Mouse (Mus musculus): Measurements from ENCODE around the gene Nabp1. TPM values are rescaled to one million over a fixed set of nuclear protein-coding genes. Genes with fewer than 3 reads are reported as not detected.
"Not testable (repeated sequence)": the region's sequence is repeated elsewhere in the genome, so short reads cannot be mapped to it uniquely, and the experiment has no call there.

Gene Nabp1
- polyA plus RNA-seq, 1 experiment from 2014 or later = 8.1 TPM

DNA sequence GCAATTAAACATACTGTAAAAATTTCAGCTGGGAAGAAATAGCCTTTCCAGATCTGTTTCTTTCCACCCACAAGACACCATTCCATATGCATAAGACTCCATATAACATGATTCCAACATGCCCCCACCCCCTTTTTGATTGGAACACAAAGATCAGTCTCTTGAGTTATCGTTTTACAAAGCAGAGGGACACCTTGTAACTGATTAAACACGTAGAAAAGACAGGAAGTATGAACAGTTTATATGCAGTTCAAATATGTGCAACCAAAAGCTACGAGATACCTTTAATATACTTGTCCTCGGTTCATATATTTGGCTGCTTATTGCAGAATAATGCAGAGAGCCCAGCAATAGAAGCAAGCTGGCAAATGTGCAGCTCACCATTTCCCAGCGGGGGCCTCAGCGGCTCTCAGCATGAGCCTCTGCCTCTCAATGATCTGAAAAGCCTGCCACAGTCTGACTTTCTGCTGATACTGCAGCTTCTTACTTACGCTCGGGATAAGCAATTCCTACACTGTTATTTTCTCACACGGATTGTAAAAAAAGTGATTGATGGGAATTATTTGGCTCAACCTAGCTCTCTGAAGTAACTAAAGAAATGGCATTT lies 32.3 kb downstream of the Nabp1 start:
- Histone ChIP-seq H3K4me1 (replicated peaks) (0 out of 2 replicates have a peak, but pooled peaks cover 6% of the 10 kb centered on the region), H3K9me3 (no peaks in the 10 kb centered on the region), H3K4me3 (no peak overlapping the region), H3K9ac (no peak overlapping the region), H3K27me3 (no peaks in the 10 kb centered on the region), H3K4me2 (peak overlapping the region; percentile 25), H3K36me3 (no peaks in the 10 kb centered on the region), H3K27ac (replicated peaks) (no peak overlapping the region; the same call in 1 of the 2 replicates)
- peak; percentile 75 for ATAC-seq (ENCODE audit: low FRiP score, low read depth)
- WGBS = 19% methylated on average over 9 of the region's 9 CpGs

DNA sequence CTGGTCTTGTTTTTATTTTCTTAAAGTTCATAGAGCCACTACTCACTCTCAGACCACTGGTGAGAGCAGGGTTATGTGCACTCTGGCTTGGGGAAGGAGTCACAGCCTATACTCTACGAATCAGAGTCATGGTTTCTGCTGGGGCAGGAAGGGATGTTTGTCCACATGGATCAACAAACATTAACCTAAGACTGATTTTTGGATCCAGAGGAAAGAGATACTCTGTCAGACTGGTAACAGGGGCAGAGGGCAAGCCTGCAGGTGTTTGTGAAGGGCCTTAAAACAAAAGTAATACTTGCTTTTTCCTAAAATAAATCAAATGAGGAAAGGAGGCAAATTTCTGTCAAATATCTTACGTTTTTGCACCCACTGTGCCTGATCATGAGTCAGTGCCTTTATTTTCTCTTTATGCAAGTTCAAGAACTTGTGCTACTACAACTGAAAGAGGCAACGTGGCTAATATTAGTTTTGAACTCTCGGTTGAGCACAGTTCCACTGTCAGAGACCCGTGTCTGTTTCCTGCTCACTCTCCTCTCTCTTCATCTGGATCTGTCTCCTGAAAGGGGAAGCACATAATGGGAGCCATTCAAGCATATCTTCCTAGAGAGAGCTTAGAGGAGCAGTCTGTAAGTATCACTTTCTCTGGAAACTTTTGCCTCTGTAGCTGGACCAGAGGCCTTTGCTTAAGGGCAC lies 32.9 kb downstream of the Nabp1 start:
- Histone ChIP-seq H3K4me3 (no peak overlapping the region), H3K9me3 (no peaks in the 10 kb centered on the region), H3K4me1 (replicated peaks) (0 out of 2 replicates have a peak, but pooled peaks cover 6% of the 10 kb centered on the region), H3K36me3 (no peaks in the 10 kb centered on the region), H3K9ac (no peak overlapping the region), H3K27me3 (no peaks in the 10 kb centered on the region), H3K27ac (replicated peaks) (no peak overlapping the region), H3K4me2 (no peak overlapping the region)
- ATAC-seq (ENCODE audit: low FRiP score, low read depth) = no peak
- WGBS = 49% methylated on average over 5 of the region's 5 CpGs

- Histone ChIP-seq H3K9me3 (no peaks in the 10 kb centered on the region), H3K4me3 (no peak overlapping the region), H3K27me3 (no peaks in the 10 kb centered on the region), H3K4me1 (replicated peaks) (no peaks in the 10 kb centered on the region), H3K36me3 (no peaks in the 10 kb centered on the region), H3K27ac (replicated peaks) (no peak overlapping the region), H3K4me2 (no peak overlapping the region), H3K9ac (no peak overlapping the region)
- WGBS = 9% methylated on average over 1 of the region's 1 CpGs
- no peak for ATAC-seq (ENCODE audit: low FRiP score, low read depth)
Observed at GRCm38 (mm10) chr1:51429775-51430174, 48.5 kb downstream of the Nabp1 start.

GRCm38 (mm10) chr1:51426298-51426697 lies 51.9 kb downstream of the Nabp1 start:
- Histone ChIP-seq H3K4me1 (replicated peaks) (no peaks in the 10 kb centered on the region), H3K36me3 (no peaks in the 10 kb centered on the region), H3K4me3 (no peak overlapping the region), H3K4me2 (no peak overlapping the region), H3K9ac (no peak overlapping the region), H3K27me3 (no peaks in the 10 kb centered on the region), H3K9me3 (no peaks in the 10 kb centered on the region), H3K27ac (replicated peaks) (no peak overlapping the region)
- no peak for ATAC-seq (ENCODE audit: low FRiP score, low read depth)
- 94% methylated on average over 9 of the region's 9 CpGs for WGBS

GRCm38 (mm10) chr1:51421029-51421428 lies 57.2 kb downstream of the Nabp1 start:
- 94% methylated on average over 8 of the region's 8 CpGs for whole genome bisulfite sequencing

GRCm38 (mm10) chr1:51418753-51419152 lies 59.5 kb downstream of the Nabp1 start:
- H3K27ac ChIP-seq (replicated peaks) = no peak overlapping the region
- no peaks in the 10 kb centered on the region for H3K4me1 ChIP-seq (replicated peaks)
- WGBS = 30% methylated on average over 5 of the region's 5 CpGs
- ATAC-seq (ENCODE audit: low FRiP score, low read depth) = no peak
- H3K4me3 ChIP-seq = no peak overlapping the region
- no peak overlapping the region for H3K4me2 ChIP-seq
- no peak overlapping the region for H3K9ac ChIP-seq
- H3K27me3 ChIP-seq = no peaks in the 10 kb centered on the region
- H3K9me3 ChIP-seq = no peaks in the 10 kb centered on the region
- no peaks in the 10 kb centered on the region for H3K36me3 ChIP-seq

More at GRCm38 (mm10) chr1:51421029-51421428, 57.2 kb downstream of the Nabp1 start:
- H3K4me2 ChIP-seq; H3K4me1 ChIP-seq (replicated peaks); H3K9me3 ChIP-seq; H3K36me3 ChIP-seq; H3K4me3 ChIP-seq; H3K27ac ChIP-seq (replicated peaks); ATAC-seq (ENCODE audit: low FRiP score, low read depth); H3K27me3 ChIP-seq; H3K9ac ChIP-seq: not testable (repeated sequence)

Other genes with a start within 250 kb of the Nabp1 start
- gene Cavin2, start 189.3 kb downstream of the Nabp1 start, polyA plus RNA-seq (2015; fragmentation: Nextera tagmentation; extraction: Ambion mirVana) = 10.9 TPM in 2 replicates

All from hindbrain, embryonic 15.5 days (tissue).